In the genomic region with DNA sequence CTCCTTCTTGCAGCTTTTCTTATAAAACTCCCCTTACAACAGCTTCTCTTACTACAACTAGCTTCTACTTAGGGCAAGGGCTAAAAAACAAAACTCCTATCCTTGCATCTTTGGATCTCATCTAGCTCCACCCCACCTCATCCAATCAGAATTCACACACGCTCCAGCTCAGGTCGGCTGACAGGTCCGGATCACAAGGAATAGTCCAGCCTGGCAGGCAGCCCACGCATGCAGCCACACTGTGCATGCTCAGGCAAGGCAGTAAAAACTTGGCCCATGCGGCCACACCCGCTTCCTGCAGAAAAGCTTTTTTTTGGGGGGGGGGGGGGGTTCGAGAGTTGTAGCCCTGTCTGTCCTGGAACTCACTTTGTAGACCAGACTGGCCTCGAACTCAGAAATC, we compare ENCODE assay signal across 6 mouse cellular contexts. TPM values are rescaled to one million over a fixed set of nuclear protein-coding genes. Genes with fewer than 3 reads are reported as not detected.
"Had no signal": no experiment of that assay in that cellular context is flagged by ENCODE, and none has a peak within 500 bp of the region (broad histone marks: within the 10 kb centered on the region; RNA-seq: fewer than 3 reads in every experiment).

No protein-coding gene starts in this region.

RNA-seq across cellular contexts. Expression of a gene that starts 43.0 kb away (rescaled TPM):
- polyA plus RNA-seq: intestine, embryonic 16.5 days; limb, embryonic 14.5 days; liver, embryonic 13.5 days; lung, embryonic 16.5 days; midbrain, embryonic 16.5 days; small intestine, adult 2 months had no signal
